Mouse (Mus musculus): ENCODE data around the gene Prrg2. TPM values are rescaled to one million over a fixed set of nuclear protein-coding genes. Genes with fewer than 3 reads are reported as not detected.
A peak's percentile ranks its signal among the peaks of the same experiment; 100 is the strongest.
"Not testable (repeated sequence)": the region's sequence is repeated elsewhere in the genome, so short reads cannot be mapped to it uniquely, and the experiment has no call there.

Gene Prrg2
- total RNA-seq, 2 experiments from 2014 or later, result 18.5 to 20.0 TPM

DNA sequence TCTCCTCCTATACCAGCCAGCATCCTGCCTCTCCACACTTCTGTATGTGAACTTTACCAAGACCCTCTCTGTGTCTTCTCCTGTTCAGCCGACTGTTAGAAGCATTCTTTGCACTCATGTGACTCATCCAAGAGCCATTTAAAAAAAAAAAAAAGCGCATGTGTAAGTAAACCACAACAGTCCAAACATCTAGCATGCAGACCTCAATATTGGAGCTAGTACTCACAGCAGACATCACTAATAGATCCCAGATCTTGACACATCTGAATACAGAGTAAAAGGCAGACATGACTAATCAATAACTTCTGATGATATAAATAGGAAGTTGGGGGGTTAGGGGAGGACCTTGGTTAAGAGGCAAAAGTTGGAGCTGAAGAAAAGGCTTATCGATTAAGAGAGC lies 26.8 kb downstream of the Prrg2 start:
- no peak for DNase-seq

DNA sequence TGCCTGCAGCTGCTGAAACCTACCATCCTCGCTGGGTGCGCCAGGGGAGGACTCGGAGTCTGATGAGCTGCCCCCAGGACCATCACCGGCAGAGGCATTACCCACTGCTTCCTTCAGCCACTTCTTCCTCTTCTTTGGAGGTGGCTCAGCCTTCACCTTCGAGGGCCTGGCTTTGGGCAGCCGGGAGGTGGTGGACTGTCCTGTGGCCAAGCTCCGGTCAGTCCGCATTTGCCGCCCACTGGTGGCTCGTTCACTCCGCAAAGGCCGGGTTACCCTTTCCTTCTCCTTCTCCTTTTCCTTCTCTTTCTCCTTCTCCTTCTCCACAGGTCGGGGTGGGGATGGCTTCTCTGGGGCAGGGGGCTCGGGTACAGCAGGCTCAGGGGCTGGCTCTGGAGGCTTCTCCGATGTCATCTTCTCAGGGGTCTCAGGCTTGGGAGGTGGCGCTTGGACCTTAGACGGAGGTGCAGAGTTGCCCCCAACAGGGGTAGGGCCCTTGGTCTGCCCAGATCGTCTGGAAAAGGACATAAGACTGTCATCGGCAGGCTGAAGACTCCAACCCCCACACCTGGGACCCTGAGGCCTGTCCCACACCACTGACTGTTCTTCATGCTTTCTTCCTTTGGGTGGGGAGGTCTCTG lies 28.6 kb downstream of the Prrg2 start:
- DNase-seq, result no peak

DNA sequence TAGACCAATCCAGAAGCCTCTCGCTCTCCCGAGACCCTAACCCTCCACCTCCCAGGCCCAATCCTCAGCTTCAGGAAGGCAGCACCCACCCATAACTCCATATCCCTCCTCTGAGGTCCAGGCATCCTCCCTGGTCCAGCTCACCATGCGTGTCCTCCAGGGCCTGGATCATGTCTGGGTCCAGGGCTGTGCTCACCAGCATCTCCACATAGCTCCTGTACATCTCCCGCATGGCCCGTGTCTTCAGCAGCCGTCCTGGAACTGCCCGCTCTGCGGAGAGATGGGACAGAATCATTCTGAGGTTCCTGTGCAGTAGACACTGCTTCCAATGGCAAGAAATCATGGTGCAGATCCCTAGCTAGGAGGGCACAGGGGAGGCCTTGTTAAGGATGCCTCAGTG lies 31.6 kb downstream of the Prrg2 start:
- no peak for DNase-seq

DNA sequence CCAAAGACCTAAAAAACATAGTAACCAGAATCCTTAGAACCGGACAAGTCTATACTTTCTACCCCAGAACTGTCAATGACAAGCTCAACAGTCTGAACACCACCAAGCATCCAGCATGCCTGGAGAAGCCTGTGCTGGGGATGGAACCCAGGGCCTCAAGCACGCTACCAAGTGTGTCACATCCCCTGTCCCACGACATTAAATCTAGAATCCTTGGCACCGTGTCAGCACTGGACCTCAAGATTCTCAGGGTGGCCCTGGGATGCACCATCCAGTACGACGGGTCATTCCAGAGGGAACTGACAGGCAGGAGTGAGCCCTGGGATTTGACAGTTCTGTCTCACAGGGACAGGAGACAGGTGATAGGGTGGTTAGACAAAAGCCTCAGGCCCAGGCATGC lies 32.5 kb downstream of the Prrg2 start:
- DNase-seq, result no peak

DNA sequence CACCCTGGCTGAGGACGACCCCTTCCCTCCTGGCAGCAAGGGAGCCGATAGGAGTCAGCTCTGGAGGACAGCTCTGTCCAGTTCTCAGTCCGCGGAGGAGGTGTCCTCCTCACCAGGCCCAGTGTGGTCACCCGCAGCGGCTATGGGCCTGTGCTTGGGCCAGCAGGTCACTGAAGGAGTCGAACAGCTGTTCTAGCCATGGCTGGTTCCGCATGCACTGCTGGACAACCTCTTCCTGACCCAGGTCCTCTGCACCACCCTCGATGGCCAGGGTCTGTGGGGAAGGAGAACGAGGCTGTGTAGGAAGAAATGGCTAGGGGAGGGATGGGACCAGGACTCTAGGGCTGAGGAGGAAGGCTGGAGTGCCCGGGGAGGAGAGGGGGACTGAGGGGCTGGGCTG lies 34.1 kb downstream of the Prrg2 start:
- no peak for DNase-seq

DNA sequence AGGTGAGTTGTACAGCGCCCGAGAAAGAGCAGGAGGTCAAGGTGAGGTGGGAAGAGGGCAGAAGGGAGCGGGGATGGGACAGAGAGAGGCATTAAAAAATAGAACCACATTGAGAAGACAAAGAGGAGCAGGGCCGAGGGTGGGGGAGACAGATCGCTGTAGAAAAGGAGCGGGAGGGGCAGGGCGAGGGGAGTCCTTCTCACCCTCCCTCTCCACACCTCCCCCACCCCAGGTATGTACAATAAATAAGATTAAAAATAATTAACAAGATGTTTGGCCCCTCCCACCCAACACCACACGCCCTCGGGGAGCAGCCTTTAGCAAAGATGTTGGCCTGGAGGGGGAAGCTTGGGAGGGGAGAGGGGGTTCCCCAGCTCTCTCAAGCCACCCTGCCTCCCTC lies 34.7 kb downstream of the Prrg2 start:
- DNase-seq, result no peak

DNA sequence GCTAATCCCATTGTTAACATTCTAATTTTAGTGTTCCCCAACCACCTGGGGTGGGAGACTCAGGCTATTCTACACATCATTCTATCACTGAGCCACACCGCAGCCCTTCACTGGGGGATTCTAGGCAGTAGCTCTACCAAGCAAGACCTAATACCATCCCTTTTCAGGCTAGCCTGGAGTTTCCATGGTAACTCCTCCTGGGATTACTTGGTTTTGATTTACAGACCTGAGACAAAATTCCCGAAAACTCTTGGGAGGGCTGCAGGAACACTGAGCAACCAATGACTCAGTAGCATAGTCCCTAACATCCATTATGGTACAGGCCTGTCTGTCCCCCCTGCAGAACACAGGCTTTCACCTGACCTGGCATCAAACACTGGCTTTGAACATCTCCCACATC lies 36.2 kb downstream of the Prrg2 start:
- no peak for DNase-seq

DNA sequence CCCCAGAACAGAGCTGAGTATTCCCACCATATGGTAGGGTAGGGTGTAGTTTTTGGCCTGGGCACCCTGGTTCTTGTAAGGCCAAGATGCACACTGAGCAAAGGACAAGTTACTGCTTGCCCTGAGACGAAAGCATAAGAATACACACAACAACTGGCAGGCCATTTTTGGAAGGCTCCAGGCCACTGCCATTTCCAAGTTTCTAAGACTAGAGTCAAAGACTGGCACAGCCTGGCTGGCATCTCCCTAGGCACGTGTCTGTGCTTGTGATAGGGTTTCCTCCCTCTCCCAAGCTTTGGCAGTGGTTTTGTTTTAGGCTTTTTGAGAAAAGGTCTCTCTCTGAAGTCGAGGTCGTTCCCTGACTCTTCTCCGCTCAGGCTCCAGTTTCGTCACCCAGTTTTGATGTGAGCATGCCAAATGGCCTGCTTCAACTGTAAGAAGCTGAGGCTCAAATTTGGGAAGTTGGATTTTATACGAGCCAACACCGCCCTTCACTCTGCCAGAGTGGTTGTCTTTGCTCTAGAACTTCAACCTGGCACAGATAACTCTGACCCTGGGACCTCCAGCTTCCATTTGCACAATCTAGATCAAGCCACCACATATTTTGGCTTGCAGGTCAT lies 36.8 kb downstream of the Prrg2 start:
- DNase-seq, result peak; percentile 71

DNA sequence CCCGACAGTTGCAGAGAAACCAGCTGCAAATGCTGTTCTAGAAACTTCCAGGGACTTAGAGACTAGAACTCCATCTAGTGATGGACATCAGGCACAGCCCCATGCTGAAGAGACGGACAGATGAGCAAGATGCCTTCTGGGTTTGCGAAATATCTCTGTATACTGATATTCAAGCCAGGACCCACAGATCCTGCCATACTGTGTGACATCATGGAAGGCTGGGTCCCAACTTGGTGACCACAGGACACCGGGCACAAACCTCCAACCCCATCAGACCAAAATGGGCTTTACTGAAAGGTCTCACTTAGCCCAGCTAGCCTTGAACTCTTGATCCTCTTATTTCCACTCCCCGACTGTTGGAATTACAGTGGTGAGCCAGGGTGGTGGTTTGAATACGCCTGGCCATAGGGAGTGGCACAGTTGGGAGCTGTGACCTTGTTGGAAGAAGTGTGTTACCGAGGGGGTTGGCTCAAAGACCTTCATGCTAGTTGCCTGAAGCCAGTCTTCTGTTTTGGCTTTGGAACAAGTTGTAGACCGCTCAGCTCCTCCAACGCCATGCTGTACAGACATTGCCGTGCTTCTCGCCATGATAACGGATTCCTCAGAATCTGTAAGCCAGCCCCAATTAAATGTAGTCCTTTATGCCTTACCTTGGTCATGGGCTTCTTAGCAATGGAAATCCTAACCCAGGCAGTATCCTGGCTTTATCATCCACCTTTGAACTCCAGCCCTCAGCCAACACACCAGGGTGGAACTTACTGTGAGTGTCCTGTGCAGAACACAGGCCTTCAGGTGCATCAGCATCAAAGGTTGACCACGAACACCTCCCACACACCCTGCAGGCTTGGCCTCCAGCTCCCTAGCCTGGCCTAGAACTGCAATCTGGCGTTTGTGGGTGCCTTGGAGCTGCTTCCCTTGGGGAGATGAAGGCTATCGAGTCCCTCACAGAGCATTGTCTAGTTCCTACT lies 37.9 kb downstream of the Prrg2 start:
- no peak for DNase-seq

DNA sequence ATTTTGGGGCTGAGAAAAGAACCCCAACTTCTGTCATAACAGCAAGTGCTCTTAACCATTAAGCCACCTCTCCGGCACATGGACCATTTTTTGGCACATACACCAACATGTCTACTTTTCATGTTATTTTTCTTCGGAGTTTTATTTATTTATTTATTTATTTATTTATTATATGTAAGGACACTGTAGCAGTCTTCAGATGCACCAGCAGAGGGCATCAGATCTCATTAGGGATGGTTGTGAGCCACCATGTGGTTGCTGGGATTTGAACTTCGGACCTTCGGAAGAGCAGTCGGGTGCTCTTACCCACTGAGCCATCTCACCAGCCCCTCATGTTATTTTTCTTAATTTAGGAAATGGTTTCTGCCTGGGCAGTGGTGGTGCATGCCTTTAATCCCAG lies 38.8 kb downstream of the Prrg2 start:
- DNase-seq, result not testable (repeated sequence)

DNA sequence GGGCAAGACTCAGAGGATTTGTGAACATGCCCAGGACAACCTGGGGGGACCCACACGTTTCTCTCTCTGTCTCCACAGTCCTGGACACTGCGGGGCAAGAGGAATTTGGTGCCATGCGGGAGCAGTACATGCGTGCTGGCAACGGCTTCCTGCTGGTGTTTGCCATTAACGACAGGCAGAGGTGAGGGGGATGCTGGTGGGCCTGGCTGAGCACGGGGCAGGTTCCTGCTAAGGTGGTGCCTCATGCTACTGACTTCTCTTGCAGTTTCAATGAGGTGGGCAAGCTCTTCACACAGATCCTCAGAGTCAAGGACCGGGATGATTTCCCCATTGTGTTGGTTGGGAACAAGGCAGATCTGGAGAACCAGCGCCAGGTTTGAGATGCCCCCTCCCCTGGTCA lies 42.3 kb downstream of the Prrg2 start:
- no peak for DNase-seq

DNA sequence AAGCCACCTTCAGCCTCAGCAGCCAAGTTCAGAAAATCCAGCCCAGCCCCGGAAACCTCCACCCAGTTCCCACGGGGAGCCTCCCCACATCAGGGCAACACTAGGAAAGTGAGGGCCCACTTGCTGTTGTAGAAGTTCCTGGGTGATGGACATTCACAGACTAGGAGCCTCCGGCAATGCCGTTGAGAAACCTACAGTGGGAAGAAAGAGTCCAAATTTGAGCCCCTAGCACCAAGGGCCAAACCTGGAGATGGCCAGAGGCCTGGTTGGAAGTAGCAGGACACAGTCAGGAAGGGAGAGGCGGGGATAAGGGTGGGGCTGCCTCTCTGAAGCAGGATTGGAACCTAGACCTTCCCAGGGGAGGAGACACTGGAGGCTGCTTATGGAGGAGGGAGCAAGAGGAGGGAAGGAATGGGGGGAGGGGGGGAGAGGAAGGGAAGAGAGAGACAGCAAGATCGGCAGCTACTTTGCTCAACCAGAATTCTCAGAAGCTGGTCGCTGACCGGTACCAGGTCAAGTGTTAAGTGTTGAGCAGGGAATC lies 43.4 kb downstream of the Prrg2 start:
- DNase-seq, result peak; percentile 67

DNA sequence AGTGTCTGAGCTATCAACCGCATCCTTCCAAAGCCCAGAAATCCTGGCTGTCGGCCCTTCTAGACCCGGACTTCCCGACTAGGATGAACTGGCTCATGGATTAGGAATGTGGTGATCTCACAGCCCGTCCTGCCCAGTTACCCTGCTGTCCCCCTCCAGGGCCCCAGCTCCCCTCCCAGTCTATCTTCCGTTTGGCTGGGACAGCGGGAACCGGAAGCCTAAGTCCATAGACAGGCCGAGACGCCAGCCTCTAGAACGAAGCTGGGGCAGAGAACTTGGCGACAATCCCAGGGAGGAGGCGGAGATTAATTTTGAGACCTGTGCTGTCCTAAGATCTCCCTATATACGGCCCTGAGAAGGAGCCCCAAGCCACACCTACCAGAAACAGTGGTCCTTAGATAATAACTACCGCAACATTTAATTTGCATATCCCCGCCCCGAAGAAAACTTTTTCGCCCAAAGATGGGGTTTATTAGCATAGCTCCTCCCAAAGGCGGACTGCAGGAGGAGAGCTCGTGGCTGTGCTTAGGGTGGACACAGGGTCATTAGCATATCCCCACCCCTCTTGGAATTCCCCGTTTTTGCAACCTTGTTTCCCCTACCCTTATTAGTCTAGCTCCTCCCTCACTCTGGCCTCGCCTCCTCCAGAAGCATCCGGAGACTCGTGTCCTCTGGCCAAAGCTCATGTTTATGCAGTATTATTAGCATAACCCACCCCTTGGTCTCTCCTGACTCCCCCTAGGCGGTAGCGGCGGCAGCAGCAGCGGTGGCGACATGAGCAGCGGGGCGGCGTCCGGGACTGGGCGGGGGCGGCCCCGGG lies 45.0 kb downstream of the Prrg2 start, which contains the start of gene Rras:
TSS of gene Rras (plus strand) at position 720 of the 820 bp plus-strand sequence.
- DNase-seq, result peak; percentile 92

DNA sequence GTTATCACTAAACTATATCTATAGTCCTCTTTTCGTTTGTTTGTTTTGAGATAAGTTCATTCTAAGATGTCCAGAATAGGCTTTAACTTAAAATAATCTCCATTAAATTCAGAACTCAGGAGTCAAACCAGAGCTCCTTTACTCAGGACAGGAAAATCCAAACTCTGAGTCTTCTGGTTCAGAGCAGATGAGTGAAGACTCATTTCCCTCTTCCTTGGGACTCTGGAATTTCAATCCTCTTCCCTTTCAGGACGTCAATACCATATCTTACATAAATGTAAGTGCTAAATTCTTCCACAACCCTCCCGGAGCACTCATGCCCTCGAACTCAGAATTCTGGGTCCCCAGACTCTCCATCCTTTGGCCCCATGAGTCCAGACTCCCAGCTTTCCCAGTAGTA lies 45.7 kb downstream of the Prrg2 start:
- DNase-seq, result no peak

DNA sequence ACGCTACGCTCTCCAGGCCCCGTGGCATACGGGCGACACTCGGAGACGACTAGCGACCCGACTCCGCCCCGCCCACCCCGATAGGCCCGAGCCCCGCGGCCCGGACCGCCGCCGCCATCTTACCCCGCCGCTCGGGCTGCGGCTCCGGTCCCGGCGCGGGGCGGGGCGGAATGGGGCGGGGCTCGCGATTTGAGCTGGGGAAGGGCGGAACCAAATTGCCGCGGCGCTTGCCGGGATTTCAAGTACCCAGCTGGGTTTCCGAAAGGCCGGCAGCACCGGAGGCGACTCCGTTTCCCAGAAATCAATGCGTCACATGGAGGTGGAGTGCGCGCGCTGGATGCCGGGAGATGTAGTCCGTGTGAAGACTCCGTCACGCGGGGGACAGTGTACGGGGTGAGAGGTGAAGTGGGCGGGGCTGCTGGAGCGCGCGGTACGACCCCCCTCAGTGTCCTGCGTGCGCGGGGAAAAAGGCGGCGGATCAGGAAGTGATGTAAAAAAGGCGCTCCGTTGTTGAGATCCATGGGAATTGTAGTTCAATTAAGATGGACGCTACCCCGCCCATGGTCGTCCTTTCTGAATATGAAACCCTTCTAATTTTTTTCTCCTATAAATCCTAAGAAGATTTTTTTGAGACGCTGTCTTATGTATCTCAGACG lies 46.4 kb downstream of the Prrg2 start, which contains the start of gene Scaf1:
TSS of gene Scaf1 (minus strand) at position 407 of the 656 bp plus-strand sequence.
- DNase-seq, result peak; percentile 99

DNA sequence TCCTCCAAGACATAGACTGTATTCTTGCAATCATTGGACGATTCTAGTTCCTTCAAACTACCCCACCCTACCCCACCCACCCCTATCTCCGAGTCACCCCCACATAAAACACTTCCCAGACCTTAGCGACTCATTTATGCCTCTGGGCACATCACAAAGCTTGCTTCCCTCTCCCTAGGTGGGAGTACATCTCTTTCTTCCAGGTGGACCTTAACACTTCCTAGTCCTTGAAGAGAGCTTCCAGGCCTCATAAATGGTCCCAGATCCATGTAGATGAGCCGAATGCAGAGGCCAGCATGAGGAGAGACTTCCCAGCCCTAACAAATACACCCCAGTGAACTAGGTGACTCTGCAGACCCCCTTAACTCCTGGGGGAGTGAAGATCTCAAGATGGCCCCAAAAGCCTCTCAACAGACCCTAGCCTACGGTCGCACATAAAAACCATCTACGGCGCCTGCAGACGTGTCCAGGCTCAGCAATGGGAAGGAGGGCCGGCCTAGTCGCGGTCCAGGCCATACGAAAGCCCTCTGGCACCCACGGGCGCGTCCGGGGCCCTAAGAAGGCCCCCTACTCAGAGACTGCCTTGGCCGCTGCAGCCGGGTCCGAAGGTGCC lies 47.0 kb downstream of the Prrg2 start:
- DNase-seq, result no peak

DNA sequence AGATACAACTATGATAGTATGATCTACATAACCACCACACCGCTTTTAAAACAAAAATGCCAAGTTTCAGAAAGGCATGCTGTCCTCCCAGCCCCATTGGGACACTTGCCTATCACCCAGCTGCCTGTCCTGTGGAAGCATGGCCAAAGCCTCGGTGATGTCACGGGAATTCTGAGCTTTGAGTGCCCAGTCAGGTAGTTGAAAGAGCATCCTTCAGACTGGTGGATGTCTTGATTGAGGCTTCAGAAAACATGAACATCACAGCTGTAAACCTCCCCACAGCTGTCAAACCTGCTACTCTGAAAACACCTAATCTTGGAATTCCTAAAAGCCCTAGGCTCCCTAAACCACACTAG lies 48.4 kb downstream of the Prrg2 start:
- DNase-seq, result no peak

DNA sequence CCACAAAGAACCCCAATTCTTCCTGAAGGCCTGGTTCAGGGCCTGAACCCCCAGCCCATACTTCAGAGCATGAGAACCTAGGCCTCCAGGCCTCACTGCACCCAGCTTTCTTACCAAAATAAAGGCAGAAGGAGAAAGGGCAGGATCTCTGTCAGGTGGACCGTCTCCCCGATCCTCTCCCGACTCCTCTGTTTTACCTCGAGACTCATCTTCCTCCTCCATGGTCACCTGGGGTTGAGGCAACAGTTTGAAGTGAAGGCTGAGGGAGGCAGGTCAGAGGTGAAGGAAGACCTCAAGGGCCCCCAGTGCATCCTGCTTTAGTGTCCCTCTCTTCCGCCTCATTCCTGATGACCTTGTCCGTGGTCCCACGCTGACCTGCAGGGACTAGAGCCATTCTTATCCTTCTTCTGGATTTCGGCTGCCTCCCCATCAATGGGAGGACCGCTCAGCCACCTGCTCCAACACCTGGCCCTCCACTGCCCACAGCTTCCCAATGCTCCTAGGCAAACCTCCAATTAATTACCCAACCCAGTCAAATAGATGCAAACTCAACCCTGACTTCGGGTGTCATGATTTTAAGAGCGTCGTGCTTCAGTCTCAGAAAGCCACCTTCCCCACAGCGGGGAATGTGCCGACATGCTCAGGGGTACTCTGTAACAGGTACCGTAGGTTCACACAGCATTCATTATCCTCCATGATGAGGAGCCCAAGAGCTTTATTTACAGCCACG lies 48.9 kb downstream of the Prrg2 start:
- no peak for DNase-seq

DNA sequence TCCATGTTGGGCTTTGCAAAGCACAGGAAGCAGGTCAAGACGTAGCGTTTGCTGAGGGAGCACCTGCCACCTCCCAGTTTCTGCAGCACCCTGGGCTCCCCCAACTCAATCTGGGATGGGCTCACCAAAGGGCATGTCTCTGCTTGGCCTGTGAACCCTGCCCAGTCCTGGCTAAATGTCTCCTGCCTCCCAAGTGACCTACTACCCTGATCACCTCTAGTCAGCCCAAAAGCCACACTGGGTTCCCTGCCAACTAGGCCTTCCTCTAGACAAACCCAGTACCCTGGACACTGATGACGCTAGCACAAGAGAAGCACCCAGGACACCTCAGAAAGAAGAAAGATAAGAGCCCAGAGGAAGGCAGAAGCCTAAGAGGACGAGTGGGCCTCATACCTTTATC lies 49.7 kb downstream of the Prrg2 start:
- no peak for DNase-seq

DNA sequence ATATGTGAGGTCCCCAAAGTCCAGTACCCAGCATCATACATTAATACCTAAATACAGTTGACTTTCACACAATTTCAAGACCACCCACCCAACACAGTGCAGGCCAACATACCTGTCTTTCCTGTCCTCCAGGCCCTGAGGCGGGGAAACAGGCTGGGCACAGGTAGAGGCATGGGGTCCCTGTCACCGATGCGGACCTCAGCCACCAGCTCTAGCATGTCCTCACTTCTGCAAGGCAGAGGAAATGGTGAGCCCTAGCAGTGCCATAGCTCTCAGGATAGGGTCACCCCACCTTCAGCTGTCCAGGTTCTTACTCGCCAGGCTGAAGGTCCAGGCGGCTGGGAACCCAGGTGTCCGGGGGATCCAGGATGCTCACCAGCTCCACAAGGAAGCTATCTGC lies 50.5 kb downstream of the Prrg2 start:
- no peak for DNase-seq
